Mouse (Mus musculus) neural tube, embryonic 11.5 days (tissue): ENCODE results near the gene Rnf19b. TPM values are rescaled to one million over a fixed set of nuclear protein-coding genes. Genes with fewer than 3 reads are reported as not detected.
A peak's percentile ranks its signal among the peaks of the same experiment; 100 is the strongest.

Source experiments
- ATAC-seq: fragments of 200-750 bp; cut with Nextera tagmentation; 2 replicates; pipeline ENCODE4 v1.8.0; 2017; ENCODE audit warnings: moderate number of reproducible peaks, mild to moderate bottlenecking, moderate TSS enrichment, moderate library complexity; ENCODE audit not compliant: insufficient read depth, low FRiP score, low TSS enrichment
- DNase-seq: peaks from one replicate; pipeline ENCODE4 v3.0.0-alpha.2; 2015; ENCODE audit warnings: low spot score
- H3K27ac ChIP-seq: fragments of 300-500 bp; sonication (generic); 2 replicates; pipeline ENCODE4 v1.5.1; 2014; ENCODE audit warnings: low read depth, mild to moderate bottlenecking, low read length
- H3K27me3 ChIP-seq: fragments of 300-500 bp; sonication (generic); 2 replicates; pipeline ENCODE4 v1.6.1; 2014; ENCODE audit warnings: mild to moderate bottlenecking, low read length, mixed read lengths; ENCODE audit not compliant: control insufficient read depth, insufficient read depth
- H3K36me3 ChIP-seq: fragments of 300-500 bp; sonication (generic); 2 replicates; pipeline ENCODE4 v1.6.1; 2014; ENCODE audit warnings: mild to moderate bottlenecking, low read length, moderate library complexity, mixed read lengths; ENCODE audit not compliant: control insufficient read depth, insufficient read depth
- H3K4me1 ChIP-seq: fragments of 300-500 bp; sonication (generic); 2 replicates; pipeline ENCODE4 v1.6.1; 2014; ENCODE audit warnings: low read length, mixed read lengths; ENCODE audit not compliant: control insufficient read depth, insufficient read depth
- H3K4me2 ChIP-seq: fragments of 300-500 bp; sonication (generic); 2 replicates; pipeline ENCODE4 v1.6.1; 2014; ENCODE audit warnings: low read depth, mild to moderate bottlenecking, moderate library complexity
- H3K4me3 ChIP-seq: fragments of 300-500 bp; sonication (generic); 2 replicates; pipeline ENCODE4 v1.5.1; 2014; ENCODE audit warnings: low read depth, low read length
- H3K9ac ChIP-seq: fragments of 300-500 bp; sonication (generic); 2 replicates; pipeline ENCODE4 v1.6.1; 2014; ENCODE audit warnings: mild to moderate bottlenecking, low read length
- H3K9me3 ChIP-seq: fragments of 300-500 bp; sonication (generic); 2 replicates; pipeline ENCODE4 v1.6.1; 2016; ENCODE audit warnings: low read length; ENCODE audit not compliant: control insufficient read depth
- WGBS: fragments of 180-500 bp; shearing (Covaris S2); extraction: QIAGEN DNeasy Blood & Tissue Kit; methylation state at CpG from one replicate; pipeline ENCODE4 v1.1.7; 2014; 5-methylcytosine and 5-hydroxymethylcytosine counted together
- polyA plus RNA-seq: library from polyadenylated mRNA; unstranded; fragments of >200 nt; fragmentation: Nextera tagmentation; extraction: Ambion mirVana; gene quantifications from 2 replicates; pipeline ENCODE4 v1.2.1, GENCODE M21; 2014

Gene Rnf19b
- polyA plus RNA-seq, 1 experiment from 2014 or later, result 11.8 TPM

- no peak for DNase-seq
- Histone ChIP-seq H3K4me3 (0 out of 2 replicates have a peak overlapping the region, but pooled peaks have one; percentile 59), H3K27ac (no peak overlapping the region), H3K4me1 (peaks cover 9% of the 10 kb centered on the region; the same call in 1 of the 2 replicates), H3K36me3 (no peaks in the 10 kb centered on the region), H3K4me2 (peak overlapping the region; percentile 86), H3K27me3 (no peaks in the 10 kb centered on the region), H3K9me3 (no peaks in the 10 kb centered on the region), H3K9ac (no peak overlapping the region)
- 52% methylated on average over 4 of the region's 4 CpGs for WGBS
- ATAC-seq, result no peak
Observed at GRCm38 (mm10) chr4:129059922-129060321, 1.9 kb downstream of the Rnf19b start.

DNA sequence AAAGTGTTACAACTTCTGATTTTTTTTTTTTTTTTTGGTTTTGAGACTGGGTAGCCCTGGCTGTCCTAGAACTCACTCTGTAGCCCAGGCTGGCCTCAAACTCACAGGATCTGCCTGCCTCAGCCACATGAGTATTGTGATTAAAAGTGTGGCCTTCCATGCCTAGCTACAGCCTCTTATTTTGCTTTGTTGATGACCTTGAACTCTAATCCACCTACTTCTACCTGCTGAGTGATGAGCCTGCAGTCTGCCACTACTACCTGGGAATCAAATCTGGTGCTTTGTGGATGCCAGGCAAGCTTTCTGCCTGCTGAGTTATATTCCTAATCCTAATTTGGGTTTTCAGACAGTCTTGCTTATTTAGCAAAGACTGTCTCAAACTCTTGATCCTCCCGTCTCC is 3.4 kb downstream of the Rnf19b start:
- H3K4me3 ChIP-seq, result no peak overlapping the region
- H3K9me3 ChIP-seq, result no peaks in the 10 kb centered on the region
- H3K9ac ChIP-seq, result no peak overlapping the region
- ATAC-seq (no peak), DNase-seq (no peak)
- 88% methylated on average over 1 of the region's 1 CpGs for WGBS
- no peak overlapping the region for H3K4me2 ChIP-seq
- H3K27ac ChIP-seq, result no peak overlapping the region
- H3K4me1 ChIP-seq, result peaks cover 9% of the 10 kb centered on the region; the same call in 1 of the 2 replicates
- H3K27me3 ChIP-seq, result no peaks in the 10 kb centered on the region
- no peaks in the 10 kb centered on the region for H3K36me3 ChIP-seq

GRCm38 (mm10) chr4:129062281-129063075 is 4.4 kb downstream of the Rnf19b start:
- no peak for ATAC-seq
- Histone ChIP-seq H3K4me3 (no peak overlapping the region), H3K9ac (no peak overlapping the region), H3K27ac (no peak overlapping the region), H3K4me2 (no peak overlapping the region), H3K36me3 (no peaks in the 10 kb centered on the region), H3K4me1 (peaks cover 9% of the 10 kb centered on the region; the same call in 1 of the 2 replicates), H3K27me3 (no peaks in the 10 kb centered on the region), H3K9me3 (no peaks in the 10 kb centered on the region)
- no peak for DNase-seq
- WGBS, result 83% methylated on average over 3 of the region's 3 CpGs

- H3K27ac ChIP-seq, result no peak overlapping the region
- H3K9ac ChIP-seq, result no peak overlapping the region
- no peaks in the 10 kb centered on the region for H3K27me3 ChIP-seq
- no peak for ATAC-seq
- no peaks in the 10 kb centered on the region for H3K36me3 ChIP-seq
- no peak overlapping the region for H3K4me2 ChIP-seq
- H3K9me3 ChIP-seq, result no peaks in the 10 kb centered on the region
- H3K4me3 ChIP-seq, result no peak overlapping the region
- DNase-seq, result no peak
- H3K4me1 ChIP-seq, result no peaks in the 10 kb centered on the region
Observed at GRCm38 (mm10) chr4:129065688-129066236, 7.7 kb downstream of the Rnf19b start.

GRCm38 (mm10) chr4:129067638-129068415 is 9.8 kb downstream of the Rnf19b start:
- Histone ChIP-seq H3K9ac (no peak overlapping the region), H3K27ac (no peak overlapping the region), H3K4me2 (no peak overlapping the region), H3K36me3 (no peaks in the 10 kb centered on the region), H3K27me3 (no peaks in the 10 kb centered on the region), H3K9me3 (no peaks in the 10 kb centered on the region), H3K4me1 (no peaks in the 10 kb centered on the region), H3K4me3 (no peak overlapping the region)
- WGBS, result 89% methylated on average over 5 of the region's 5 CpGs
- no peak for ATAC-seq
- DNase-seq, result no peak

- Histone ChIP-seq H3K4me1 (no peaks in the 10 kb centered on the region), H3K27me3 (no peaks in the 10 kb centered on the region), H3K36me3 (no peaks in the 10 kb centered on the region), H3K9me3 (no peaks in the 10 kb centered on the region), H3K4me3 (no peak overlapping the region), H3K9ac (no peak overlapping the region), H3K4me2 (no peak overlapping the region), H3K27ac (no peak overlapping the region)
- ATAC-seq, result no peak
- 94% methylated on average over 4 of the region's 4 CpGs for WGBS
- DNase-seq, result no peak
Observed at GRCm38 (mm10) chr4:129068848-129069247, 10.8 kb downstream of the Rnf19b start.

- Histone ChIP-seq H3K4me2 (no peak overlapping the region), H3K36me3 (peaks cover 12% of the 10 kb centered on the region), H3K4me3 (no peak overlapping the region), H3K27me3 (no peaks in the 10 kb centered on the region), H3K4me1 (no peaks in the 10 kb centered on the region), H3K9ac (no peak overlapping the region), H3K27ac (no peak overlapping the region), H3K9me3 (no peaks in the 10 kb centered on the region)
- no peak for DNase-seq
- 95% methylated on average over 9 of the region's 9 CpGs for WGBS
- no peak for ATAC-seq
Observed at GRCm38 (mm10) chr4:129079126-129079525, 21.1 kb downstream of the Rnf19b start.

DNA sequence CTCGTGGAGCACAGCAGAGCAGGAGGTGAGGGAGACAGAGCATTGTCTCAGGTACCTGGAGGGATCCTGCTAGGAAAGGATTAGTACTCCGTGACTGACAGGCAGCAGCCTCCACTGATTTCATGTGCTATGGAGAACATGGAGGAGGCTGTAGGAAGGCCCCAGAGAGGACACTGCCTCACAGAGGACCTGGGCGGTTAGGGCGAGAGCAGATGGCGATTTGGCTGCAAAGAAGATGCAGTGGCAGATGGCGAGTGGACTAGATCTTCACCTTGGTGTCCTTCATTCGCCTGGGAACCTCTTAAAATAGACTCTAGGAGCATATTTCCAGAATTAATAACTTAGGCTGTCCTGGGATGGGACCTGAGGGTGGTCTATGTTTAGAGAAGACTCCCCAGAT is 23.0 kb downstream of the Rnf19b start:
- peaks cover 12% of the 10 kb centered on the region for H3K36me3 ChIP-seq
- DNase-seq (no peak), ATAC-seq (no peak)
- no peak overlapping the region for H3K4me3 ChIP-seq
- H3K9me3 ChIP-seq, result no peaks in the 10 kb centered on the region
- H3K4me2 ChIP-seq, result no peak overlapping the region
- H3K4me1 ChIP-seq, result no peaks in the 10 kb centered on the region
- no peaks in the 10 kb centered on the region for H3K27me3 ChIP-seq
- 87% methylated on average over 7 of the region's 7 CpGs for WGBS
- H3K9ac ChIP-seq, result no peak overlapping the region
- no peak overlapping the region for H3K27ac ChIP-seq
